Mouse (Mus musculus) adrenal gland, adult 2 months (tissue): ENCODE measurements around the gene E330017A01Rik. TPM values are rescaled to one million over a fixed set of nuclear protein-coding genes. Genes with fewer than 3 reads are reported as not detected.
A peak's percentile ranks its signal among the peaks of the same experiment; 100 is the strongest.

ENCODE experiments used
- DNase-seq: peaks from one replicate; pipeline ENCODE4 v3.0.0; 2021
- polyA plus RNA-seq: library from polyadenylated mRNA; depleted of rRNA; stranded (reverse); fragments of >200 nt; gene quantifications from 2 replicates; pipeline ENCODE4 v1.2.3, GENCODE M21; 2012
- total RNA-seq, 2 experiments: library from RNA; stranded (reverse); gene quantifications; 2 replicates each; pipeline ENCODE4 v1.2.3; 2021

The E330017A01Rik gene
- total and polyA plus RNA-seq, 3 experiments: not detected

GRCm38 (mm10) chr16:58662287-58662791, 23.8 kb upstream of the E330017A01Rik start:
- DNase-seq: no peak

GRCm38 (mm10) chr16:58661826-58662225, 23.3 kb upstream of the E330017A01Rik start:
- DNase-seq: no peak

GRCm38 (mm10) chr16:58658668-58659067, 20.1 kb upstream of the E330017A01Rik start:
- DNase-seq: no peak

- no peak for DNase-seq
Observed at GRCm38 (mm10) chr16:58656526-58656925, 18.0 kb upstream of the E330017A01Rik start.

- no peak for DNase-seq
Observed at GRCm38 (mm10) chr16:58655751-58656150, 17.2 kb upstream of the E330017A01Rik start.

- DNase-seq: no peak
Observed at GRCm38 (mm10) chr16:58649979-58650378, 11.4 kb upstream of the E330017A01Rik start.

- no peak for DNase-seq
Observed at GRCm38 (mm10) chr16:58638016-58638415, 523 bp downstream of the E330017A01Rik start.

- no peak for DNase-seq
Observed at GRCm38 (mm10) chr16:58637448-58637847, 1.1 kb downstream of the E330017A01Rik start.

GRCm38 (mm10) chr16:58635866-58636265, 2.7 kb downstream of the E330017A01Rik start:
- no peak for DNase-seq

GRCm38 (mm10) chr16:58629736-58630135, 8.8 kb downstream of the E330017A01Rik start:
- no peak for DNase-seq

GRCm38 (mm10) chr16:58628968-58629367, 9.6 kb downstream of the E330017A01Rik start:
- no peak for DNase-seq

GRCm38 (mm10) chr16:58628336-58628680, 10.2 kb downstream of the E330017A01Rik start:
- no peak for DNase-seq

- DNase-seq: no peak
Observed at GRCm38 (mm10) chr16:58627597-58628335, 10.8 kb downstream of the E330017A01Rik start.

- peak; percentile 22 for DNase-seq
Observed at GRCm38 (mm10) chr16:58623944-58624343, 14.6 kb downstream of the E330017A01Rik start.

GRCm38 (mm10) chr16:58623114-58623513, 15.4 kb downstream of the E330017A01Rik start:
- DNase-seq: peak; percentile 10

GRCm38 (mm10) chr16:58622377-58622776, 16.2 kb downstream of the E330017A01Rik start:
- DNase-seq: no peak

- no peak for DNase-seq
Observed at GRCm38 (mm10) chr16:58617346-58617745, 21.2 kb downstream of the E330017A01Rik start.

GRCm38 (mm10) chr16:58616878-58617277, 21.7 kb downstream of the E330017A01Rik start, which contains the start of gene Gm813:
TSS of gene Gm813 (minus strand) at chr16:58616978.
- no peak for DNase-seq

- no peak for DNase-seq
Observed at GRCm38 (mm10) chr16:58612969-58613368, 25.6 kb downstream of the E330017A01Rik start.

GRCm38 (mm10) chr16:58607101-58607500, 31.4 kb downstream of the E330017A01Rik start:
- DNase-seq: no peak

- no peak for DNase-seq
Observed at GRCm38 (mm10) chr16:58604680-58605079, 33.9 kb downstream of the E330017A01Rik start.

GRCm38 (mm10) chr16:58603831-58604230, 34.7 kb downstream of the E330017A01Rik start:
- DNase-seq: no peak

GRCm38 (mm10) chr16:58600846-58601245, 37.7 kb downstream of the E330017A01Rik start:
- DNase-seq: peak; percentile 27

- no peak for DNase-seq
Observed at GRCm38 (mm10) chr16:58591299-58591698, 47.2 kb downstream of the E330017A01Rik start.
